Mouse (Mus musculus): ENCODE measurements around the gene Atp2b4. TPM values are rescaled to one million over a fixed set of nuclear protein-coding genes. Genes with fewer than 3 reads are reported as not detected.

Atp2b4 gene
- total and polyA plus RNA-seq, 2 experiments from 2014 or later: 12.1 to 48.3 TPM

DNA sequence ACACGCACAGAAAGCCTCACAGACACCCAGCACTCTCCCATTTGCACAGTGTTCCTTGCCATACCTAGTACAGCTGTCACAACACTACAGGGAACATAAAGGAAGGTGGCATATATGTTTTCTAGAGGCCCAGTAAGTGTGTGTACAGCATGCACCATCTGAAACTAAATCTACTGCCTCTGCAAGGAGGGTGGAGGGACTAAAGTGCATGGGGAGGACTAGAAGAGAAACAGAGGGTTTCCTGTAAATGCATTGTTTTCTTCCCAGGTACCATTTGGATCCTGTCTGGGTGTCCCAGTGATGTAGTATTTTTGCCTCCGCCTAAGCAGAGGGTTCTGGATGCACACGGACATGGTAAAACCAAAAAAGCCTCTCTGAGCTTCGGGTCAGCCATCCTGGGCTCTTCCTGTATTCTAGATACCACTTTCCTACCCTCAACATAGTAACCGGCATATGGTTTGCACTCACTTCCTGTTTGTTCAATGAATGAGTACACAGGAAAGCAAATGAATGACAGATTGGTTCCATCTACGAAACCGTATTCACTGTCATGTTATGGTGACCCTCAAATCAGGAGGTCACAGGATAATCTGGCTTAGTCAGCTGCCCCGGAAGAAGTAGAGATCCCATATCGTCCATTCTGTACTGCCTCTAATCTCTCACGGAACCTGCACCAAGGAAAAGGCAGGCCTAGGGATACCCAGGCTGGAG, 13.2 kb downstream of the Atp2b4 start:
- Histone ChIP-seq H3K4me1 (ENCODE audit: insufficient read depth, low read length) (no peaks in the 10 kb centered on the region), H3K9ac (replicated peaks; ENCODE audit: low read length, poor library complexity, severe bottlenecking) (no peak overlapping the region), H3K4me2 (ENCODE audit: low read depth, low read length, poor library complexity, severe bottlenecking) (no peak overlapping the region), H3K4me3 (ENCODE audit: low read depth, low read length) (no peak overlapping the region), H3K36me3 (ENCODE audit: insufficient read depth, low read length) (no peaks in the 10 kb centered on the region), H3K9me3 (ENCODE audit: low read length) (no peaks in the 10 kb centered on the region), H3K27me3 (ENCODE audit: insufficient read depth, low read length) (0 out of 2 replicates have a peak, but pooled peaks cover 4% of the 10 kb centered on the region), H3K27ac (ENCODE audit: low read depth, low read length) (no peak overlapping the region)
- ATAC-seq (ENCODE audit: low FRiP score) (no peak), DNase-seq (ENCODE audit: low spot score) (no peak)
- WGBS: 78% methylated on average over 10 of the region's 10 CpGs
- TF ChIP-seq CTCF (IDR thresholded peaks at IDR 0.05): no peak

DNA sequence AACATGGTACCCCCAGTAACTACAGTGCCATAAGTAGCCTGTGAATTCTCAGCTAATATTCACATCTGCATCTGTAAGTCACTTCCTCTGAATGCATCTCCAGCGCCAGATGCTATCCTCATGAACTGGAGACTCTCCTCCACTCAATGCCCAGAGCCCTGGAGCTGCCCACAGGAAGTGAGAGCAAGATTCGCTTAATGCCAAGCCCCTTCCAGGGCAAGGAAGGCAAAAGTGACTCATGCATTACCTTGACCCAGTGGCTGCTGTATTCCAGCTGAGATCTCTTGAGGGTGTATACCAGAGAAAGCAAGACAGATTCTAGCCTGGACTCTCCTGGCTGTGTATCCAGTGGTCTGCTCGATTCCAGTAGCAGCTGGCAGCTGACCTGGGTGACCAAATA, 16.2 kb downstream of the Atp2b4 start:
- Histone ChIP-seq H3K36me3 (ENCODE audit: insufficient read depth, low read length) (no peaks in the 10 kb centered on the region), H3K9me3 (ENCODE audit: low read length) (no peaks in the 10 kb centered on the region), H3K9ac (replicated peaks; ENCODE audit: low read length, poor library complexity, severe bottlenecking) (no peak overlapping the region), H3K4me2 (ENCODE audit: low read depth, low read length, poor library complexity, severe bottlenecking) (no peak overlapping the region), H3K27me3 (ENCODE audit: insufficient read depth, low read length) (0 out of 2 replicates have a peak, but pooled peaks cover 4% of the 10 kb centered on the region), H3K4me3 (ENCODE audit: low read depth, low read length) (no peak overlapping the region), H3K27ac (ENCODE audit: low read depth, low read length) (no peak overlapping the region), H3K4me1 (ENCODE audit: insufficient read depth, low read length) (no peaks in the 10 kb centered on the region)
- ATAC-seq (ENCODE audit: low FRiP score) (no peak), DNase-seq (ENCODE audit: low spot score) (no peak)
- 92% methylated on average over 3 of the region's 3 CpGs for WGBS
- no peak for TF ChIP-seq CTCF (IDR thresholded peaks at IDR 0.05)

GRCm38 (mm10) chr1:133781531-133781930, 19.3 kb downstream of the Atp2b4 start:
- Histone ChIP-seq H3K9ac (replicated peaks; ENCODE audit: low read length, poor library complexity, severe bottlenecking) (no peak overlapping the region), H3K9me3 (ENCODE audit: low read length) (no peaks in the 10 kb centered on the region), H3K4me1 (ENCODE audit: insufficient read depth, low read length) (no peaks in the 10 kb centered on the region), H3K4me3 (ENCODE audit: low read depth, low read length) (no peak overlapping the region), H3K27me3 (ENCODE audit: insufficient read depth, low read length) (no peaks in the 10 kb centered on the region), H3K4me2 (ENCODE audit: low read depth, low read length, poor library complexity, severe bottlenecking) (no peak overlapping the region), H3K36me3 (ENCODE audit: insufficient read depth, low read length) (no peaks in the 10 kb centered on the region), H3K27ac (ENCODE audit: low read depth, low read length) (no peak overlapping the region)
- ATAC-seq (ENCODE audit: low FRiP score) (no peak), DNase-seq (ENCODE audit: low spot score) (no peak)
- TF ChIP-seq CTCF (IDR thresholded peaks at IDR 0.05): no peak
- WGBS: 47% methylated on average over 3 of the region's 3 CpGs

DNA sequence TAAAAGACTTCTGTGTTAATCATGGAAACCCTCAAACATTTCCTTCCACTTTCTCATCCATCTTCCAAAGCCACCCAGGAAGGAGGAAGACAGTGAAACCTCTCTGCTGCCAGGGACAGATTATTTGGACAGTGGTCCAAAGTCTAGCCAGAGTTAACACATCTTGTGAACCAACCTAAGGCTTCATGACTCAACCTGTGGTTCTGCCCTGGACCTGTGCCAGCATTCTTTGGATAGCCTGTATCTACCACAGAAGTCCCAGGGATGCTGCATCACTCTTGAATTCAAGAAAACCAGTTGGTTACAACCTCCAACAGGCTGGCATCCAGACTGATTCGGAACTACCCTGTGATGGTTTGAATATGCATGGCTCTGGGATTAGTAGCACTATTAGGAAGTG, 21.8 kb downstream of the Atp2b4 start:
- no peaks in the 10 kb centered on the region for H3K27me3 ChIP-seq (ENCODE audit: insufficient read depth, low read length)
- no peak overlapping the region for H3K9ac ChIP-seq (replicated peaks; ENCODE audit: low read length, poor library complexity, severe bottlenecking)
- ATAC-seq (ENCODE audit: low FRiP score) (no peak), DNase-seq (ENCODE audit: low spot score) (no peak)
- H3K4me2 ChIP-seq (ENCODE audit: low read depth, low read length, poor library complexity, severe bottlenecking): no peak overlapping the region
- no peak for TF ChIP-seq CTCF (IDR thresholded peaks at IDR 0.05)
- H3K4me1 ChIP-seq (ENCODE audit: insufficient read depth, low read length): no peaks in the 10 kb centered on the region
- no peaks in the 10 kb centered on the region for H3K9me3 ChIP-seq (ENCODE audit: low read length)
- 83% methylated on average over 1 of the region's 1 CpGs for WGBS
- H3K27ac ChIP-seq (ENCODE audit: low read depth, low read length): no peak overlapping the region
- H3K36me3 ChIP-seq (ENCODE audit: insufficient read depth, low read length): no peaks in the 10 kb centered on the region
- no peak overlapping the region for H3K4me3 ChIP-seq (ENCODE audit: low read depth, low read length)

GRCm38 (mm10) chr1:133777651-133778231, 23.1 kb downstream of the Atp2b4 start:
- no peak overlapping the region for H3K27ac ChIP-seq (ENCODE audit: low read depth, low read length)
- 79% methylated on average over 15 of the region's 15 CpGs for WGBS
- no peak for TF ChIP-seq CTCF (IDR thresholded peaks at IDR 0.05)
- no peak overlapping the region for H3K4me3 ChIP-seq (ENCODE audit: low read depth, low read length)
- no peak overlapping the region for H3K4me2 ChIP-seq (ENCODE audit: low read depth, low read length, poor library complexity, severe bottlenecking)
- ATAC-seq (ENCODE audit: low FRiP score) (no peak), DNase-seq (ENCODE audit: low spot score) (no peak)
- H3K4me1 ChIP-seq (ENCODE audit: insufficient read depth, low read length): no peaks in the 10 kb centered on the region
- no peak overlapping the region for H3K9ac ChIP-seq (replicated peaks; ENCODE audit: low read length, poor library complexity, severe bottlenecking)
- no peaks in the 10 kb centered on the region for H3K36me3 ChIP-seq (ENCODE audit: insufficient read depth, low read length)
- no peaks in the 10 kb centered on the region for H3K27me3 ChIP-seq (ENCODE audit: insufficient read depth, low read length)
- H3K9me3 ChIP-seq (ENCODE audit: low read length): no peaks in the 10 kb centered on the region

GRCm38 (mm10) chr1:133772553-133772952, 28.3 kb downstream of the Atp2b4 start:
- Histone ChIP-seq H3K27me3 (ENCODE audit: insufficient read depth, low read length) (no peaks in the 10 kb centered on the region), H3K36me3 (ENCODE audit: insufficient read depth, low read length) (no peaks in the 10 kb centered on the region), H3K4me1 (ENCODE audit: insufficient read depth, low read length) (no peaks in the 10 kb centered on the region), H3K9ac (replicated peaks; ENCODE audit: low read length, poor library complexity, severe bottlenecking) (no peak overlapping the region), H3K9me3 (ENCODE audit: low read length) (no peaks in the 10 kb centered on the region), H3K27ac (ENCODE audit: low read depth, low read length) (no peak overlapping the region), H3K4me2 (ENCODE audit: low read depth, low read length, poor library complexity, severe bottlenecking) (no peak overlapping the region), H3K4me3 (ENCODE audit: low read depth, low read length) (no peak overlapping the region)
- DNase-seq (ENCODE audit: low spot score): no peak
- no peak for ATAC-seq (ENCODE audit: low FRiP score)
- 49% methylated on average over 9 of the region's 9 CpGs for WGBS
- no peak for TF ChIP-seq CTCF (IDR thresholded peaks at IDR 0.05)

Data from midbrain, postnatal 0 days (tissue).